Mouse (Mus musculus): ENCODE measurements around the gene Plaur.
"Not testable (repeated sequence)": the region's sequence is repeated elsewhere in the genome, so short reads cannot be mapped to it uniquely, and the experiment has no call there.

Plaur gene

GRCm38 (mm10) chr7:24517077-24517476 lies 54.8 kb downstream of the Plaur start:
- no peak for DNase-seq

- no peak for DNase-seq
Observed at GRCm38 (mm10) chr7:24517654-24518053, 55.4 kb downstream of the Plaur start.

GRCm38 (mm10) chr7:24519130-24519529 lies 56.8 kb downstream of the Plaur start:
- DNase-seq: no peak

GRCm38 (mm10) chr7:24520054-24520453 lies 57.8 kb downstream of the Plaur start:
- not testable (repeated sequence) for DNase-seq

- no peak for DNase-seq
Observed at GRCm38 (mm10) chr7:24522805-24523204, 60.5 kb downstream of the Plaur start.

- DNase-seq: no peak
Observed at GRCm38 (mm10) chr7:24523723-24524122, 61.4 kb downstream of the Plaur start.

- no peak for DNase-seq
Observed at GRCm38 (mm10) chr7:24524978-24525377, 62.7 kb downstream of the Plaur start.
